Mouse (Mus musculus) stomach, embryonic 15.5 days (tissue): ENCODE data around the gene Inpp4a. TPM values are rescaled to one million over a fixed set of nuclear protein-coding genes. Genes with fewer than 3 reads are reported as not detected.

ENCODE experiments used
- ATAC-seq: fragments of 200-750 bp; cut with Nextera tagmentation; 2 replicates; pipeline ENCODE4 v1.8.0; 2017; ENCODE audit warnings: low read depth, moderate number of reproducible peaks, moderate TSS enrichment; ENCODE audit not compliant: insufficient read depth, low FRiP score
- H3K27ac ChIP-seq: fragments of 300-500 bp; sonication (generic); 2 replicates; pipeline ENCODE4 v1.5.1; 2015; ENCODE audit warnings: mild to moderate bottlenecking, inconsistent platforms
- H3K27me3 ChIP-seq: fragments of 300-500 bp; sonication (generic); replicated peaks from 2 replicates; pipeline ENCODE4 v1.6.1; 2015; ENCODE audit warnings: inconsistent platforms
- H3K36me3 ChIP-seq: fragments of 300-500 bp; sonication (generic); 2 replicates; pipeline ENCODE4 v1.6.1; 2015; ENCODE audit warnings: inconsistent platforms
- H3K4me1 ChIP-seq: fragments of 300-500 bp; sonication (generic); 2 replicates; pipeline ENCODE4 v1.6.1; 2015; ENCODE audit warnings: inconsistent platforms
- H3K4me2 ChIP-seq: fragments of 300-500 bp; sonication (generic); 2 replicates; pipeline ENCODE4 v1.6.1; 2015; ENCODE audit warnings: mild to moderate bottlenecking, inconsistent platforms
- H3K4me3 ChIP-seq: fragments of 300-500 bp; sonication (generic); replicated peaks from 2 replicates; pipeline ENCODE4 v1.5.1; 2015; ENCODE audit warnings: inconsistent platforms
- H3K9ac ChIP-seq: fragments of 300-500 bp; sonication (generic); 2 replicates; pipeline ENCODE4 v1.6.1; 2015; ENCODE audit warnings: inconsistent platforms
- H3K9me3 ChIP-seq: fragments of 300-500 bp; sonication (generic); 2 replicates; pipeline ENCODE4 v1.6.1; 2016; ENCODE audit warnings: inconsistent platforms
- WGBS: fragments of 180-500 bp; shearing (Covaris S2); methylation state at CpG from one replicate; pipeline ENCODE4 v1.1.7; 2015; 5-methylcytosine and 5-hydroxymethylcytosine counted together
- polyA plus RNA-seq: library from polyadenylated mRNA; unstranded; fragments of >200 nt; fragmentation: Nextera tagmentation; extraction: Ambion mirVana; gene quantifications from 2 replicates; pipeline ENCODE4 v1.2.1, GENCODE M21; 2015

Gene Inpp4a
- polyA plus RNA-seq, 1 experiment from 2014 or later = 18.8 TPM

- Histone ChIP-seq H3K36me3 (no peaks in the 10 kb centered on the region), H3K9ac (no peak overlapping the region), H3K27me3 (no peaks in the 10 kb centered on the region), H3K9me3 (no peaks in the 10 kb centered on the region), H3K4me3 (no peak overlapping the region), H3K27ac (no peak overlapping the region), H3K4me1 (peaks cover 11% of the 10 kb centered on the region; the same call in 1 of the 2 replicates), H3K4me2 (no peak overlapping the region)
- 74% methylated on average over 1 of the region's 1 CpGs for WGBS
- ATAC-seq = no peak
Observed at GRCm38 (mm10) chr1:37396481-37396880, 96.8 kb downstream of the Inpp4a start.

- Histone ChIP-seq H3K36me3 (no peaks in the 10 kb centered on the region), H3K27me3 (no peaks in the 10 kb centered on the region), H3K4me1 (peaks cover 11% of the 10 kb centered on the region; the same call in 1 of the 2 replicates), H3K4me3 (no peak overlapping the region), H3K27ac (peak overlapping the region; percentile 31; the same call in 1 of the 2 replicates), H3K4me2 (peak overlapping the region; percentile 23; the same call in 1 of the 2 replicates), H3K9ac (no peak overlapping the region), H3K9me3 (no peaks in the 10 kb centered on the region)
- peak; percentile 69; the same call in 1 of the 2 replicates for ATAC-seq
- 24% methylated on average over 3 of the region's 3 CpGs for WGBS
Observed at GRCm38 (mm10) chr1:37398961-37399360, 99.3 kb downstream of the Inpp4a start.

- no peak for ATAC-seq
- WGBS = 63% methylated on average over 8 of the region's 8 CpGs
- Histone ChIP-seq H3K9ac (no peak overlapping the region), H3K4me3 (no peak overlapping the region), H3K4me2 (no peak overlapping the region), H3K4me1 (peaks cover 11% of the 10 kb centered on the region; the same call in 1 of the 2 replicates), H3K36me3 (no peaks in the 10 kb centered on the region; the same call in 1 of the 2 replicates), H3K27me3 (no peaks in the 10 kb centered on the region), H3K9me3 (no peaks in the 10 kb centered on the region), H3K27ac (peak overlapping the region; percentile 57)
Observed at GRCm38 (mm10) chr1:37399734-37400133, 100.1 kb downstream of the Inpp4a start.

- no peaks in the 10 kb centered on the region for H3K27me3 ChIP-seq
- peaks cover 11% of the 10 kb centered on the region; the same call in 1 of the 2 replicates for H3K4me1 ChIP-seq
- H3K9ac ChIP-seq = no peak overlapping the region
- WGBS = 58% methylated on average over 4 of the region's 4 CpGs
- H3K4me3 ChIP-seq = no peak overlapping the region
- ATAC-seq = no peak
- no peak overlapping the region for H3K4me2 ChIP-seq
- no peaks in the 10 kb centered on the region; the same call in 1 of the 2 replicates for H3K36me3 ChIP-seq
- no peak overlapping the region for H3K27ac ChIP-seq
- no peaks in the 10 kb centered on the region for H3K9me3 ChIP-seq
Observed at GRCm38 (mm10) chr1:37401687-37402086, 102.0 kb downstream of the Inpp4a start.

GRCm38 (mm10) chr1:37405137-37405536 is 105.5 kb downstream of the Inpp4a start:
- Histone ChIP-seq H3K9me3 (no peaks in the 10 kb centered on the region), H3K4me2 (no peak overlapping the region), H3K27ac (no peak overlapping the region), H3K27me3 (no peaks in the 10 kb centered on the region), H3K4me3 (no peak overlapping the region), H3K4me1 (no peaks in the 10 kb centered on the region), H3K36me3 (no peaks in the 10 kb centered on the region; the same call in 1 of the 2 replicates), H3K9ac (no peak overlapping the region)
- ATAC-seq = no peak
- 88% methylated on average over 2 of the region's 2 CpGs for WGBS

GRCm38 (mm10) chr1:37407228-37407627 is 107.6 kb downstream of the Inpp4a start:
- Histone ChIP-seq H3K27ac (no peak overlapping the region), H3K27me3 (no peaks in the 10 kb centered on the region), H3K4me1 (no peaks in the 10 kb centered on the region), H3K4me3 (no peak overlapping the region), H3K9me3 (no peaks in the 10 kb centered on the region), H3K4me2 (no peak overlapping the region), H3K9ac (no peak overlapping the region), H3K36me3 (no peaks in the 10 kb centered on the region; the same call in 1 of the 2 replicates)
- ATAC-seq = no peak
- 83% methylated on average over 8 of the region's 8 CpGs for WGBS

GRCm38 (mm10) chr1:37408059-37408458 is 108.4 kb downstream of the Inpp4a start:
- WGBS = 82% methylated on average over 8 of the region's 8 CpGs
- Histone ChIP-seq H3K4me2 (no peak overlapping the region), H3K4me3 (no peak overlapping the region), H3K36me3 (no peaks in the 10 kb centered on the region; the same call in 1 of the 2 replicates), H3K9ac (no peak overlapping the region), H3K9me3 (no peaks in the 10 kb centered on the region), H3K27ac (no peak overlapping the region), H3K4me1 (no peaks in the 10 kb centered on the region), H3K27me3 (no peaks in the 10 kb centered on the region)
- ATAC-seq = no peak

GRCm38 (mm10) chr1:37408678-37409077 is 109.0 kb downstream of the Inpp4a start:
- Histone ChIP-seq H3K36me3 (no peaks in the 10 kb centered on the region; the same call in 1 of the 2 replicates), H3K9me3 (no peaks in the 10 kb centered on the region), H3K4me3 (no peak overlapping the region), H3K9ac (no peak overlapping the region), H3K27me3 (no peaks in the 10 kb centered on the region), H3K4me1 (no peaks in the 10 kb centered on the region), H3K27ac (no peak overlapping the region), H3K4me2 (no peak overlapping the region)
- 81% methylated on average over 3 of the region's 3 CpGs for WGBS
- ATAC-seq = no peak

- Histone ChIP-seq H3K4me3 (no peak overlapping the region), H3K4me1 (no peaks in the 10 kb centered on the region), H3K9me3 (no peaks in the 10 kb centered on the region), H3K27me3 (no peaks in the 10 kb centered on the region), H3K27ac (no peak overlapping the region), H3K4me2 (no peak overlapping the region), H3K36me3 (no peaks in the 10 kb centered on the region; the same call in 1 of the 2 replicates), H3K9ac (no peak overlapping the region)
- no peak for ATAC-seq
Observed at GRCm38 (mm10) chr1:37409647-37410046, 110.0 kb downstream of the Inpp4a start.

GRCm38 (mm10) chr1:37415394-37415793 is 115.7 kb downstream of the Inpp4a start:
- H3K27ac ChIP-seq = no peak overlapping the region
- peaks cover 17% of the 10 kb centered on the region for H3K36me3 ChIP-seq

GRCm38 (mm10) chr1:37419420-37419819 is 119.8 kb downstream of the Inpp4a start:
- Histone ChIP-seq H3K9me3 (no peaks in the 10 kb centered on the region), H3K4me1 (no peaks in the 10 kb centered on the region), H3K27me3 (no peaks in the 10 kb centered on the region), H3K4me3 (no peak overlapping the region), H3K4me2 (no peak overlapping the region), H3K27ac (no peak overlapping the region), H3K36me3 (peaks cover 27% of the 10 kb centered on the region), H3K9ac (no peak overlapping the region)
- 92% methylated on average over 1 of the region's 1 CpGs for WGBS
- ATAC-seq = no peak

More at GRCm38 (mm10) chr1:37415394-37415793, 115.7 kb downstream of the Inpp4a start:
- Histone ChIP-seq H3K27me3 (no peaks in the 10 kb centered on the region), H3K4me3 (no peak overlapping the region), H3K9ac (no peak overlapping the region), H3K4me1 (no peaks in the 10 kb centered on the region), H3K4me2 (no peak overlapping the region), H3K9me3 (no peaks in the 10 kb centered on the region)
- WGBS = 84% methylated on average over 1 of the region's 1 CpGs
- no peak for ATAC-seq

- Histone ChIP-seq H3K4me3 (no peak overlapping the region), H3K4me1 (peaks cover 14% of the 10 kb centered on the region), H3K27ac (no peak overlapping the region), H3K9ac (no peak overlapping the region), H3K36me3 (peaks cover 20% of the 10 kb centered on the region; the same call in 1 of the 2 replicates), H3K27me3 (no peaks in the 10 kb centered on the region), H3K9me3 (no peaks in the 10 kb centered on the region), H3K4me2 (no peak overlapping the region)
- WGBS = 91% methylated on average over 8 of the region's 8 CpGs
- no peak for ATAC-seq
Observed at GRCm38 (mm10) chr1:37427144-37427875, 127.6 kb downstream of the Inpp4a start.
